Mouse (Mus musculus) embryo, embryonic 11 days (tissue): ENCODE measurements at regions not wholly inside any gene's neighbourhood (a gene's known extent, or its start where the extent isn't known, plus 50 kb on each side); places are given as distances from the start of the nearest gene placed in this dataset.
"Not testable (repeated sequence)": the region's sequence is repeated elsewhere in the genome, so short reads cannot be mapped to it uniquely, and the experiment has no call there.

Experiments
- DNase-seq: peaks from one replicate; pipeline ENCODE4 v3.0.0-alpha.2; 2015

GRCm38 (mm10) chr2:71597956-71598355 is 51.4 kb upstream of the Dlx2 start:
- no peak for DNase-seq

DNA sequence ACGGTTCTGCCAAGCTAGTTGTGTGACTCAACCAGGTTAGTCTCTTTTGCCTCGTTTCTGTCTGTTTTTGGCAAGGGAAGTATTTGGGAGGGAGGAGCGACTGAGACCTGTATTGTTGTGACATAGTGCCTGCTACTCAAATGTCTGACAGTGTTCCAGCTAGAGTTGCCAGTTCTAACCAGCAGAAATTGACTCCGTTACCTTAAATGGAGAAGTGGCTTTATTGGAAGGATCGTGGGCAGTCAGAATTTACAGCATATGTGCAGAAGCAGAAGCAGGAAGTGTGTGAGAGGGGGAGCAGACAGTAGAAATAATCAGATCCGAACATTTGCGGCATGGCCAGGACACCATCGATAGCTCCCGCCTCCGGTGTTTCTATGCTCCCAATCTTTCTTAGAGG is 51.8 kb upstream of the Dlx2 start:
- no peak for DNase-seq

DNA sequence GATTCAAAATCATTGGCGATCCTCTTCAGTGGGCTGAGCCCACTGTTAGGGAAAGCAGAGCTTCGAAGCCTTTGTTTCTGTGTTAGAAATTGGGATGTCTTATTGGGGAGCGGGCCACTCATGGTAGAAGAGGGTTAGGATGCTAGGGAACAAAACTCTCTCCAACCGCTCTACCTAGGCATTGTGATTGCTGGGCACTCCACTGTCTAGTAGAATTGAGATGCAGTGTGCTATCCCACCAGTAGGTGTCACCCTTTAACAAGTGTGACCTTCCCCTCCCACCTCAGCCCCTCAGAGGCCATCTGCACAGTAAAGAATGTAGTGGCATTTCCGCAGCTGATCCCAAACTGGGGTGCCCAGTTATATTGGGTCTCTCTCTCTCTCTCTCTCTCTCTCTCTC is 52.2 kb upstream of the Dlx2 start:
- peak; percentile 92 for DNase-seq

DNA sequence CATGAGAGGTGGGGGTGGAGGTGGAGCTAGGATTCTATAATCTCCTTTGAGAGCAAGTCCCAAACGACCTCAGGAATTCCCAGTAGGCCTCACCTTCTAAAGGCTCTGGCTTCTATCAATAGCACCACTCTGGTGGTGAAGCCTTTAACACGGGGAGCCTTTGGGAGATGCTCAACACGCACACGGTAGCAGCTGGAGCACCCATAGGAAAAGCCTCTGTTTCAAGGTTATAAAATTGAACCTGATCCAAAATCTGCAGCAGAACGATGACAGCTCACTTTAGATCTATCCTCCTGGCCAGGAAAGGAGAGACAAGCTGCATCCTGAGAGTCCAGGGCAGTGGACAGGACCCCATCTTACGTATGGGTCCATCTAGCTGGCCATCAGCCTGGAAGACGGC is 53.7 kb upstream of the Dlx2 start:
- DNase-seq = no peak

- no peak for DNase-seq
Observed at GRCm38 (mm10) chr2:71600999-71601398, 54.4 kb upstream of the Dlx2 start.

GRCm38 (mm10) chr2:71603796-71604195 is 57.2 kb upstream of the Dlx2 start:
- DNase-seq = not testable (repeated sequence)

- DNase-seq = no peak
Observed at GRCm38 (mm10) chr2:71605606-71606005, 59.1 kb upstream of the Dlx2 start.

DNA sequence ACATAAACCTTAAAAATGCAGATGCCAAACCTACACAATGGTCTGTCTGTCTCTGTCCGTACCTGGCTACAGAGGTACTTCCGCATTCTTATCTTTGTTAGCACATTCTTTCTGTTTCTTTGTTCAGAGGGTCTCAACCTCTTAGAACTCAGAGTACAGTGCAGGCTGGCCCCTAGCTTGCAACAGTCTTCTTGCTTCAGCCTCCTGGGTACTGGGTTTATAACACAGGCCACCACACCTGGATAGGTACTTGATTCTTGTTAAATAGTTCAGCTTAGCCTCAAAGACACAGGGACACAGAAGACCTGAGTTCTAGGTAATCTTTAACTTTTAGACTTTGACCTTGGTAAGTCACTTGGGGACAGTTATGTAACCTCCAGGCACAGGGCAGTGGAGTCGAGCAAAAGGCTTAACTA is 60.5 kb upstream of the Dlx2 start:
- DNase-seq = no peak

DNA sequence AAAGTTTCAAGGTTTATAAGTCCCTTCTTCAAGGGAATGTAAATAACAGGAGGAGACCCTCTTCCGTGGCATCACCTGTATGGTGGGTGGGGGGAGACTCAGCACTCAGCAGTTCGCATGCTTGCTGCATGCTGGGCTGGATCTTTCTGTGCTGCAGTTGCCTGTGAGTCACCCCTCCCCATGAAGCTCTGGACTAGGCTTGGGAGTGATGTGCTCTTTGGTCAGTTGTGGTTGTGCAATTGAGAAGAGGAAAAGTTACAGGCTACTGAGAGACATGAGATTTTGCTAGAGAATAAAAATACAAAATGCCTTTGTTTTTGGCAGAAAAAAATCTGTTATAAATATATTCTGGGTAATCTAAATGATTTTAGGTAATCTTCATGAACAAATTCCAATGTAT is 66.7 kb upstream of the Dlx2 start:
- no peak for DNase-seq

- DNase-seq = no peak
Observed at GRCm38 (mm10) chr2:71616526-71616925, 70.0 kb upstream of the Dlx2 start.

GRCm38 (mm10) chr2:71621458-71621857 is 74.9 kb upstream of the Dlx2 start:
- no peak for DNase-seq

- DNase-seq = no peak
Observed at GRCm38 (mm10) chr2:71622532-71623099, 76.1 kb upstream of the Dlx2 start.

GRCm38 (mm10) chr2:71623134-71623533 is 76.6 kb upstream of the Dlx2 start:
- no peak for DNase-seq

- DNase-seq = peak; percentile 18
Observed at GRCm38 (mm10) chr2:71625298-71625902, 78.8 kb upstream of the Dlx2 start.

- no peak for DNase-seq
Observed at GRCm38 (mm10) chr2:71626404-71626803, 79.8 kb upstream of the Dlx2 start.

- peak; percentile 39 for DNase-seq
Observed at GRCm38 (mm10) chr2:71627097-71627755, 80.7 kb upstream of the Dlx2 start.

DNA sequence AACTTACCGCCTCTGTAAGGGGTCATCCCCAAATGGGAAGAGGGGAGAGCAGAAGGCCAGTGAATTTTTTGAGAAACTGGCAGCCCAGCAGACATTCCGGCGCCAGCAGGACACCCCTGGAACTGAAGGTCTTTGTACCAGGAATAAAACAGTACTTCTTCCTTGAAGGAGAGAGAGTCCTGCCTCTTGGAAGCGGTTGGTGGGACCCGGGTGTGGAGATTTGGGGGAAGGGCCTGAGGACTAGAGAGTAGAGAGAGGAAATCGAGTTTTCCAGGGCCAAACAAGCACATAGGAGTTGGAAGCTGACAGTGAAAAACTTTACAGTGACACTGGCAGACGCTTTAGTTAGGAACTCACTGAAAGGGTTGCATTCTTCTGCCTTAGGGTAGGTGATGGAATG is 82.3 kb upstream of the Dlx2 start:
- peak; percentile 39 for DNase-seq

- peak; percentile 69 for DNase-seq
Observed at GRCm38 (mm10) chr2:71629301-71630142, 83.0 kb upstream of the Dlx2 start.

- no peak for DNase-seq
Observed at GRCm38 (mm10) chr2:71630143-71630463, 83.5 kb upstream of the Dlx2 start.

- no peak for DNase-seq
Observed at GRCm38 (mm10) chr2:71633471-71633870, 86.9 kb upstream of the Dlx2 start.

DNA sequence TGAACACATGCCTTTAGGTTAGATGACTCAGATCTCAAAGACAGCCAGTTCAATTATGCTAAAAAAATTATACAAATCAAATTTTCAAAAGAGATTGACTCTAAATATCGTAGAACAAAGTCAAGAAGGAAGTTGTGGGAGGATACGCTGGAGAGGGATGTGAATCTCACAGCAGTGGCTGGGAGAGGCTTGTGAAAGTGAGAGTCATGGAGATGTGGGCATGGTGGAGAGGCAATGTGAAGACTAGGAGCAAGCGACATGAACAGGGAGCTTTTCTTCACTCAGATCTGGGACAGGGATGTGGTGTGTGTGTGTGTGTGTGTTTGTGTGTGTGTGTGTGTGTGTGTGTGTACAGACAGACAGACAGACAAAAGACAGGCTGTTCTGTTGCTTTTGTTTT is 87.9 kb upstream of the Dlx2 start:
- no peak for DNase-seq

DNA sequence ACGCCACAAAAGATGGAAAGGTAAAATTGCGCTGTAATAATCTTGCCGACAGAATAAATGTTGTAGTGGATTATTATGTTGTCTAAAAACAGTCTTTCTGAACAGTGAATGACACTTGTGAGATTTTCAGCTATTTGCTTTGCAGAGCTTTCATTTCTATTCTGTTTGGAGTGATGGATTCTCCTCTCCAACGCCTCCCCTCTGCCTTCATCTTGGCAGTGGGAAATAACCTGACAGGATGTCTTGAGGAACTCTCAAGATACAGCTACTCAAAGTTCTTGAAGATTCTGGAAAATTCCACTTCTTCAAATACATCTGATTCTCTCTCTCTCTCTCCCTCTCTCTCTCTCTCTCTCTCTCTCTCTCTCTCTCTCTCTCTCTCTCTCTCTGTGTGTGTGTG is 89.6 kb upstream of the Dlx2 start:
- no peak for DNase-seq

GRCm38 (mm10) chr2:71636590-71636989 is 90.0 kb upstream of the Dlx2 start:
- peak; percentile 72 for DNase-seq

DNA sequence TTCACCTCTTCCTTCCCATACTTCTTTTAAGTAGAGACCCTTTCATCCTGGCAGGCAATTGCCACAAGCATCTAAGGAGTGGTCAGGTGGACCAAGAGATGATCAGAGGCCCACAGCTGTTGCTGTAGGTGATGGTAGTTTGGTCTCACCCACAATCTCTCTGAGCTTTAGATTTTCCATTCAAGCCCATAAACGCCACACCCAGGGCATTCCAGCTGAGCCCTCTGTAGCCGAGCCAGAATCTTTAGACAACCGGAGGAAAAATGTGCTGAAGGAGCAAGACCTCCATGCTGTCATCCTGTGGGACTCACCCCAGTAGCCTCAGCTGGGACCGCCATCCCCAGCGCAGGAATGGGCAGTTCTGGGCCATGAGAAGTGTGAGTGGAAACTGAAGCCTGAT is 93.7 kb upstream of the Dlx2 start:
- DNase-seq = no peak
